Mouse (Mus musculus) lung, postnatal 4 days (tissue): ENCODE measurements at regions not wholly inside any gene's neighbourhood (a gene's known extent, or its start where the extent isn't known, plus 50 kb on each side); places are given as distances from the start of the nearest gene placed in this dataset.

Experiments
- DNase-seq, 2 experiments: peaks; one replicate each; pipeline ENCODE4 v3.0.0; 2021

DNA sequence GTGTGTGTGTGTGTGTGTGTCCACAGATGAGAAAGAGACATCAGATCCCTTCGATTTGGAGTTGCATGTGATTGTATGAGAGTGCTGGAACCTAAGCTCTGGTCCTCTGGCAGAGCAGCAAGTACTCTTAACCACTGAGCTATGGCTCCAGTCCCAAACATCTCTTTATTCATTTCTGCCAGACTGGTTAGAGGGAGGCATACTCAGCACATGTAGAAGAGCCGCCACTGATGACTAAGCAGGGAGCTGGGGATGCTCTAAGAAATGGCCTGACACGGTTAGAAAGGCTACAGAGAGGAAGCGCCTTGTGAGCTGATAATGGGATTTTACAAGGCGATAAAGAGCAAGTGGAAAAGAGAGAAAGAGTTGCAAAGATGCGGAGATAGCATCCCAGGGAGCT is 287.3 kb upstream of the Castor2 start:
- no peak for DNase-seq

DNA sequence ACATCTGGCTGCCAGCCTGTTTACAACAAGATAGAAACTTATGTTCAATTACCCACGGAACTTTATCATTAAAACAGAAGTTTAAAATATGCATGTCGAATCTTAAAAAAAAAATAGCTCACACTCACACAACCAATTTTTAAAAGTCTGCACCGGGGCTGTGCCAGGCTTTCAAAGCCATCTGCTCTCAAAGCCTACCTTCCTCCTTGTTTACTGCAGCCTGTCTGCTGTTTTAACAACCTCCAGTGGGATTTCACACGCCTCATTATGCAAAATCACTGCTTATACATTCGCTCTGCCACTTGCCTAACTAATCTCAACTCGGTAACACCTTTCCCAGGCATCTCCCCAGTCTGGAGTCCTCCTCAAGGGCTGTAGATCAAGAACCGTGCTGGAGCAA is 292.6 kb upstream of the Castor2 start:
- no peak for DNase-seq

DNA sequence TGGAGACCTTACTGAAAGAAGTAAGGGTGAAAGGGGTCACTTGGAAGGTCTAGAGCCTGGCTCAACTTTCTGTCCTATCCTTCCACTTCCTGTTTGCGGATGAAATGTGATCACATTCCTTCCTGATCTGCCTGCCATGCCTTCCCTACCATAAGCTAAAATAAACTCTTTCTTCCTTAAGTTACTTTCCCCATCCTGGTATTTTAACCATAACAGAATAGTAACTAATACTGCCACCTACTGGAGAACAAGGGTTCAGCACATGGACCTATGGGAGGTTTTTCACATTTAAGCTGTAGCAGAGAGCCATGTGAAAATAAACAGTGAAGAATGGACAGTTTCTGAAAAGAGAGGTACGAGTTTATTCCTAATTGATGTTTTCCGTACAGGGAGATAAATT is 297.5 kb upstream of the Castor2 start:
- no peak for DNase-seq

DNA sequence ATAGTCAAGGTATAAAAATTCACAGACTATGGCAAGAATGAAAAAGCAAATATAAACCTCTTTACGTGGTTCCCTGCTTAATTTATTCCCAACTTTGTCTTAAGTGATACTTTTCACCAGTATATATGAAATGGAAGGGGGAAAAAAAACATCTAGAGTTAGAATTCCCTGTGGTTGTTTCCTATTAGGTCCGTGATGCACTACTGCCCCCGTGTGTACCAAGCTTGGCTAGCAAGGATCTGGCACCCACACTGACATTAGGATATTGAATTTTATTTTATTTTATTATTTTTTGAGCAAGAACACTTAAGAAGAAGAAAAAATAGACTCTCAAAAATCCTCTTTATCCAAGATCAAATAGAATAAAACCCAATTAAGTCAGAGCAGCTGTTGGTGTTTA is 303.9 kb upstream of the Castor2 start:
- peak in 1 of 2 experiments; percentile 19 for DNase-seq

DNA sequence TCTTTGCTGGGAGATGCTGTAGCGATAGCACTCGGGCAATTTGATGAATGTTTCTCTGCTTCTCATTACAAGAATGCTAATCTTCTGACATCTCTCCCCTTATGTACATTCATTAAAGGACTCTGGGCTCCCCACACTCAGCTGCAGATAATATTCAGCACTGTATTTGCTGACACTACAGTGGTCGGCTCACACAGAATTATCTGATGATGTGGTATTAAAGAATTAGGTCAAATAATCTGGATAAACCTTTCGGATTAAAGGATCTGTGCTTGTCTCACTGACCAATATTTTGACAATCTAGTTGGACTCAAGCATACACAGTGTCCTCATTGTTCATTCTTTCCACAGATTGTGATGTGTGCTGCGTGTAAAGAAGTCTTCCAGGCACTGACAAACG is 308.8 kb upstream of the Castor2 start:
- no peak for DNase-seq

DNA sequence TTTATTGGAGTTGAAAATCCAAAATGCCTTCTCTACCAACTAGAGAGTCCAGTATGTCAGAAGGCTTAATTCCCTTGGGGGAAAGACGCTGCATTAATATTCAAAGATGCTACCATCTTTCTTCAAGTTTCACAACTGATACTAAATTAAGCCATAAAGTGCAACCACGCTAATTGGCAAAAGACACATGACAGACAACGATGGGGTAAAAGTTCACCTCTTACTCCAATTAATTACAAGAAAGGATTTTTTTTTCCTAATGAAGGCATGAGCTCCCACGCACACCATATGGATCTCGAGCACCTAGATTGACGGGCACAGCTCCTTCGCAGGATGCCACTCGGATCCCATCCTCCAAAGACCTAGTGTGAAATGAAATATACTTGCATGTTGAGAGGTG is 311.5 kb upstream of the Castor2 start:
- DNase-seq, result no peak

DNA sequence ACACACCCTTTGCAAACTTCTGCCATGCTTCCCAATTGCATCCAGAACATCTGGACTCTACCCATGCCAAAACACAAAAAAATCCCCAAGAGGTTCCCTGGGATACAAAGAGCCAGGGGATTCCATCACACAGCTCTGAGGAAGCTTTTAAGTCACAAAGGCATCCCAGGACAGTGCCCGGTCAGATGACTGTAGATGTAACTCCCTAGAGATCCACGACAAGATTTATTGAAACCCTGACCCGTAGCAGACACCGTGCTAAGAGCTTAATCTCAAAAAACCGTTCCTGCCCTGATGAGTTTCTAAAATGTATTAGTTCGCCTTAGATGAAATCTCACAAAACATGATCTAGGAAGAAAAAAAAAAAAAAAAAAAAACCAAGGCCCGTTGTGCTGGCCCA is 312.0 kb upstream of the Castor2 start:
- no peak for DNase-seq

DNA sequence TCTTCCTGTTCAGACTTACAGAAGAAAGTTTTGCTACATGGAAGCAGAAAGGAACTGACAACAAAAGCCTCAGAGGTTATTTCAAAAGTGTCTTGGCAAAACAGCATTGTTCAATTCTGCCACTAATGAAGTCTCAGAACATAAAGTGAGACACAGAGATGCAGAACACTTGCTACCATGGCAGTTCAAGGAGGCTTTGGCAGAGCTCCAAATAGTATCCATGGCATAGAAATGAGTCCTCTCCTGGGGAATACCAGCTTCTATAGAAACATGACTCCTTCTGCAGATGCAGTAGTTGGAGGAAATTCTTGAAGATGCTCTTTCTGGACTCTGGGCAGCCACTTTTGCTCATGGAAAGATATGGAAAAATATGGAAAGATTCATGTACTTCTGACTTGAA is 322.9 kb upstream of the Castor2 start:
- no peak for DNase-seq

DNA sequence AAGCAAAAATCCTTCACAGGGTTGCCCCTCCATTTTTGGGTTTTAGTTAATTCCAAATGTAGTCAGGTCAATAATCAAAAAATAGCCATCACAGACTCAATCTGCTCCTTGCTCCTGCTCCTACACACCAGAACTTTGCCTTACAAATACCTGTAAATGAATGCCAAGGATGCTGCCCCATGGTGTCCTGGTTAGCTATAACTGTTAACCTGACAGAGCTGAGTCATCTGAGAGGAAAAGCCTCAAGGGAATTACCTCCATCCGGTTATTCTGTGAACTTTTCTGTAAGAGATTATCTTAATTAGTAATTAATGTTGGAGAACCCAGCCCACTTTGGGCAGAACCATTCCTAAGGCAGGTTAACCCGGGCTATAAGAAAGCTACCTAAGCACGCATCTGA is 325.4 kb upstream of the Castor2 start:
- DNase-seq, result no peak

DNA sequence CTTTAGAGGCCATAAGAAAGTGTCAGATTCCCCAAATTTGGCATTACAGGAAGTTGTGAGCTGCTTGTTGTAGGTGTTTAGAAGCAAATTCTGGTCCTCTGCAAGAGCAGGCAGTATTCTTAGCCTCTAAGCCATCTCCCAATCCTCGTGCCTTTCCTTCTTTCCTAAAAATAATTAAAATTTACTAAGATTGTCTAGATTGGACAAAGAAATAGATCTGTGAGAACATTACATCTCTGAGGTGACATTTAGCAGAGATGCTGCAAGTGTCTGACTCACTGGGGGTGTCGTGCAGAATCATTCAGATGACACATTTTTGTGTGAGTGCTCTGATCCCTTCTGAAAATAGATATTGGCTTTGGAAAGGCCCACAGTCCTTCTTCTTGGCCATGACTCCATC is 330.7 kb upstream of the Castor2 start:
- DNase-seq, result no peak

DNA sequence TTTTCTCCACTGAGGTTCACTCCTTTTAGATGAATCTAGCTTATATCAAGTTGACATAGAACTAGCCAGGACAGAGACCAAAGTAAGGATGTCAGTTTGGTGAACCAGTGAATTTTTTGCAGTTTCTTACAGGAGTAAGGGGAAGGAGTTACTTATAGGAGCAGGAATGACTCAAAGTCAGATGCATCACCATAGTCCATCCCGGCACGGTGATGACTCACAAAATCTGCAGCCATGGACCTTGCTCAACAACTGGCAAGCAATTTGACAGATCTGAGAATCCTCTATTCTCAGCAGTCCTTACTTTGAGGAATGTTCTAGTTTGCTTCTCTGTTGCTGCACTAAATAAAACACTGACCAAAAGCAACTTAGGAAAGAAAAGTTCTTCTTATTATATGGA is 341.7 kb upstream of the Castor2 start:
- no peak for DNase-seq

DNA sequence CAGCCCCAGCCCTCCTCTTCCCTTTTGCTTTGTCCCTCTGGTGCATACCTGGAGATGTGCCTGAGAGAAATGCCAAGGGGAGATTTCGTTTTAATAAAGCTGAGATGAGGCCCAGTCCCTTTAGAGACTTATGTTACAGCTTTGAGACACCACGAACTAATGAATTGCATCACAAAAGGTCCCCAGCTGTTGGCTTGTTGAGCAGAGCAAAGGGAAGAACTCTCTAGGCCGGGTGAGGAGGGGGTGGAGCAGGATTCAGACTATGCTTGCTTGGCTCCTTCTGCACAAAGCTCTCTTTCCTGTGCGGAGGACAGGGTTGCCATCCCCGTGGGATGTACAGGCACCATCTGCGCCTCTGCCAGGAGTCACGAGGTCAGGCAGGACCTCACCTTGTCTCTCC is 345.3 kb upstream of the Castor2 start:
- peak in 1 of 2 experiments; percentile 20 for DNase-seq

DNA sequence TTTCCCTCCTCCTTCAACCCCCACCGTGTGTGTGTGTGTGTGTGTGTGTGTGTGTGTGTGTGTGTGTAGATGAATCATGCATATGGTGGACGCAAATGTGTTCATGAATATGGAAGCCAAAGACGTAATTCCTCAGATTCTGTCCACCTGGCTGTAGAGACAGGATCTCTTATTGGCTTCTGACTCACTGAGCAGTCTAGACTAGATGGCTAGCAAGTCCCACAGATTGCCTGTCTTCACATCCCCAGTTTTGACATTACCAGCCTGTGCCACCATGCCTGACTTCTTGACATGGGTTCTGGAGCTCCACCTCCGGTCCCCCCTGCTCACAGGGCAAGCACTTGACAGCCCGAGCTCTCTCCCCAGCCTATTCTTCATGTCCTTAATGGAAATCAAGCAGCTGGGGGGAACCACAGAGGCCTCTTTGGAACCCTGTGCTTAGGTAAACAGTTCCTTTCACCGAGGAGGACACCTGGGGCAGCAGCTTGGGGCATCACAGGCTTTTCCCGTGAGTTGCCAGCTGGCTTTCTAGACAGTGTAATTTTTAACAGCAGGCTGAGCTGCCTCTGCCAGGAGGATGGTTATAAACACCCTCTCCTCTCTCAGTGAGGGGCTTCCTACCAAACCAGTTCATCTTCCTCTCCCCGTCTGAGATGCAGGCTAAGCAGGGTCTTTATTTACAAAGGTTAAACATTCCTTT is 345.9 kb upstream of the Castor2 start:
- DNase-seq, result no peak

DNA sequence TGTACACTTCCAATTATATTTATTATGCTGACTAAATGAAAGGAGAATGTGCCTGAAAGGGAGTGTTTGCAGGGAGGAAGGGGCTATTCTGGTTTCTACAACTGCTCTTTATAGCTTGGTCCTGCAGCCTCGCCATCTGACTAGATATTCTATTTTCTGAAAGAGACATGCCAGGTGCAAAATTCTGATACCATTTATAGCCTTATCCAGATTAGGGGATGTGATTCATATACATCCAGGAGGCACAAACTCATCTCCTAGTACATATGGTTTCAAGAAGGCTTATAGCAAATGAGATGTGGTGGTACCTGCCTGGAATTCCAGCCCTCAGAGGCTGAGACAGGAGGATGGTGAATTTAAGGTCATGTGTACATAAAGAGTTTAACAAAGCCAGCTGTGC is 352.6 kb upstream of the Castor2 start:
- DNase-seq, result no peak

DNA sequence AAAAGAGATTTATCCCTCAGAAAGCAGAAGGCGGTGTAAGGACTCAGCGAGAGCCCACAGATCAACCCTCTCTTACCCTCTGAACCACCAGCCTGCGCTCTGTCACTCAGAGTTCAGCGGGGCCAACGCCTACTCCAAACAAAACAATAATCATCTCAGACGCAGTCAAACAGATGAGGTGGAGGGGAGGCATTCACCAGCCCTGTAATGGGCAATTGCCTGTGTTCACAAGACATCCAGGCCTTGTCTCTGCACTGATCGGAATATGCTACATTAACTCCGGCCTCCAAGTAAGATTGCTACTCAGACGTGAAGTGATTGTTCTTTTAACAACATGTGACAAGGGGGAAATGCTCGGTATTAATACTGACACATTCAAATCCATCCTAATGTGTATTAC is 353.1 kb upstream of the Castor2 start:
- peak in 1 of 2 experiments; percentile 23 for DNase-seq

DNA sequence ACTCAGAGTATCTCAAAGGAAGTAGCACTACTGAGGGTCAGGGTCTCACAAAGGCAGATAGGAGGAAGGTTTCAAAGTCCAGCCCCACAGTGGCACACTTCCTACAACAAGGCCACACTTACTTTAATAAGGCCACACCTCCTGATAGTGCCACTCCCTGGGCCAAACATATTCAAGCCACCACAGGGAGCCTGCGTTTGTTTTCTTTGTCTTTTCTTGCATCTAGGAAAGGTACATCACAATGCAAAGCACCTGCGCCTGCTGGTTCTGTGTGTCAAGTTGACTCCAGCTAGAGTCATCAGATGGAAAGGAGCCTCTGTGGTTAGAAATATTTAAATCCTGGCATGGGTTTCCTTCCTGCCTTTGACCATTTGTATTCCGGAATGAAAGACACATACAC is 355.4 kb upstream of the Castor2 start:
- no peak for DNase-seq

DNA sequence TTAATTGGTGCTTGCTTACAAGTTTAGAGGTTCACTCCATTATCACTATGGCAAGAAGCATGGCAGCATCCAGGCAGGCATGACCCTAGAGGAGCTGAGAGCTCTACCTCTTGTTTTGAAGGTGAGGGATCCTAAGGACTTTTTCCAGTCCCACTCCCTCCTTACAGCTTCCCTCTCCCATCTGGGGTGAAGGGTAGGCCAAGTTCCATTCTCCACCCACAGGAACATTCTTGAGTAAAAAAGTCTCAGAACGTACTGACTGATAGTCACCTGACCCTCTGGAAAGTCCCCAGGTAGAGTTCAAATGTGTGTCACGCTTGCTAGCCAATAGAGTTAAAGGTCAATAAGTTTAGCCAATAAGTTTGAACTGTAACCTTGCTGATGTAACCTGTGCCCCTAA is 355.9 kb upstream of the Castor2 start:
- no peak for DNase-seq

DNA sequence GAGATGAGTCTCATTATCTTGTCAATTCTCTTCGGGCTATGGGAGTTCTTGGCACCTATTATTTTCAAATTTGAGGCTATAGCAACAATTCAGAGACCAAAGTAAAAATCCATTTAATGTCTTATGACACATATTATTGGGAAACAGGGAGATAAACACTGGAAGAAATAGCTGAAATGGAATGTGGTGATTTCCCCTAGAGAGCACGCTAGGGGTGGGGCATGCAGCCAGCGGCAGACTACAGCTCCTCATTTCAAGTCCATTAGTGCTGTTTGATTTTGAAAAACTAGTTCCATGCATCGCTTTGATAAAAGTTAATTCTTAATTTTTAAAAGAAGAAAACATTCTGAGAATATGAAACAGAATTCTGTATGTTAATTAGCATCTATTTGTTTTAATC is 367.6 kb upstream of the Castor2 start:
- peak in 1 of 2 experiments; percentile 60 for DNase-seq

DNA sequence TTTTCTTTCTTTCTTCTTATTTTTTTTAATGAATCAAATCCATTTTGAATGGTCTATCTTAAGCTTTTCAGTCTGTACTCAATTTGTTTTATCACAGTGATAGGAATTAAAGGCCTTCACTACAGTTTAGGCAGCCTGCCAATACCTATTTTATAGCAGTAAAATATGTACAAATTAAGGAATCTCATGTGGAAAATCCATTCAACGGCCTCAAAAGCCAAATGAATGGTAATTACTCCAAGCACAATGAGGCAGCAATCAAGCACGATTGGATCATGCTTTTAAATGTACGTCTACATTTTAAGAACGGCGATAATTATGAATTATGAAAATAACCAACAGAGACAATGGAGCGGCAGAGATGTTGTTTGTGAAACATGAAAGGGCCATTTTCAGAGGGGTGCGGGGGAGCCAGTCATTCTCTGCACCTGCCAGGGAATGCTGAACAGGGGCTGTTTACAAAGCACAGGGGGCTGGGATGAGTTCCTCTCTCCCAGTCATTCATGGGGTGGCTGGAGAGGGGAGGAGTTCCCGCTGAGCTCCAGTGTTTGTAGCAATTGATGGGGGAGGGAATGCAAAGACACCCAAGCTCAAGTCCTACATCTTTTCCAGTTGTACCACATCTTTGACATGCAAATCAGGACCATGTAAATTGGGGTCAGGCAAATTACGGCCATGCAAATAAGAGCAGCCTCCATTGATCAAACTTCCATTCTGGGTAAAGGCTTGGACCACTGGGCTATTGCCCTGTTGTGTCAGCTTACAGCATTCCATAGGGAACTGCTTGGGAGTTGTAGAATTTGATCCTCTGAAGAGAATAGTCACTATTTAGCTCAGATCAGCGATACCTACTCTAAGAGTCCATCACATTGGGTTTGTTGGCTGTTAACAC is 381.1 kb upstream of the Castor2 start:
- DNase-seq, result no peak

DNA sequence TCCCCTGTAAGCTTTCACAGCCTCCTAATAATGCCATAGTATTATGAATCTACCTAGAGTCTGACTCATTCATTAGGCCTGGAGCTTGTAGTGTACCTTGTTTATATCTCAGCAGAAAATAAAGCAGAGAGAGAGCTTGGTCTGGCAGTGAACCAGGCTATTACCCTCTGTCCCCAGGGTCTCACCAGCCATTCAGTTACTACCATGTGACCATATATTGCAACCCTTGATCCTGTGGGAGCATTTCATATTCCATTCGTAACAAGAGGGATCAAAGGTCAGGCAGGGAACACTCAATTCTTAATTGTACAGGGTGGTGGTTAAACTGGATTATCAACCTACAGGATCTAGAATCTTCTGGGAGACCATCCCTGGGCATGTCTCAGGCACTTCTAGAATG is 383.7 kb upstream of the Castor2 start:
- no peak for DNase-seq

DNA sequence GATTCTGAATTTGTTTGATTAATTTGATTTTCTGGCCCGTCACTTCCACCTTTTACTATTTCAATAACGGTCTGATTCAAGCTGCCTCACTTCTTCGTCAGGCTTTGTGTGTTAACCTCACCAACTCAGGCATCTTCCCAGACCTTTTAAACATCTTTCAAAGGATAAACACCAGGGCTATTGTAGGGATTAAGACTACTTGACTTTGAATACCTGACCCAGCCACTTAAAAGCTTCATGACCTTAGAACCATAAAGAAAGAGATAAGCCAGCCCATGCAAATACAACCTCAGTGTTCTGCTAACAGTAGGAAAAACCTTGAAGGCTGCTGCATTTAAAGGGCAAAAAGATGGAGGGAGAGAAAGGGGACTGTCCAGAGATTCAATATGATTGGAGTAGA is 386.9 kb upstream of the Castor2 start:
- no peak for DNase-seq

DNA sequence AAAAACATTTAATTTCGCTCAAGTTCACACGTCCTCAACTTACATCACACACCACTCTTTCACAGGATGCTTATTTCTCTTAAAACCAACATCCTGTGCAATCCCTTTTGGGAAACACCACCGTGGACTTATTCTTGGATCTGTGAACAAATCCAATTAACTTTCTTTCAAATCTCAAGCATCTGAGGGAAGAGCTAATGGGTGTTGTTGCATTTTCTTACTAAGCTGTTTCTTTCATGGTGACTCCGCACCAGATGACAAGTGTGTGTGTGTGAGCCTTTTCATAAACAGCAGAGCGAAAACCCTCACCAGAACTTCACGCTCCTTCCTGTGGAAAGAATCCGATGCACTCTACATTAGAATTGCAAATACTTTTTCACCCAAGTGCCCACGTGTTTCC is 390.6 kb upstream of the Castor2 start:
- DNase-seq, result no peak

DNA sequence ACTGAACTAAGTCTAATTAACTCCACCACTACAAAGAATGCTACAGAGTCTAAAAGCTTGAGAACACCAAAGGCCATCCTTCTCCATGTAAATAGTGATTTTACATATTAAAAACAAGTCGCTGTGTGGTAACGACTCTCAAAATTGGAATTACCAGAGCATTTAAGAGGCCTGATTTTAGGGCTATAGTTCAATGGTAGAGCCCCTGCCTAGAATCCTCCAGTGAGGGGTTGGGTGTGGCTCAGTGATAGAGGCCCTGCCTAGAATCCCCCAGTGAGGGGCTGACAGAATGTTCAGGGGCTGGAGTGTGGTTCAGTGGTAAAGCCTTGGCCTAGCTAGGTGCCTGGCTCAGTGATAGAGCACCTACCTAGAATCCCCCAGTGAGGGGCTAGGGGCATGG is 413.3 kb upstream of the Castor2 start:
- no peak for DNase-seq

DNA sequence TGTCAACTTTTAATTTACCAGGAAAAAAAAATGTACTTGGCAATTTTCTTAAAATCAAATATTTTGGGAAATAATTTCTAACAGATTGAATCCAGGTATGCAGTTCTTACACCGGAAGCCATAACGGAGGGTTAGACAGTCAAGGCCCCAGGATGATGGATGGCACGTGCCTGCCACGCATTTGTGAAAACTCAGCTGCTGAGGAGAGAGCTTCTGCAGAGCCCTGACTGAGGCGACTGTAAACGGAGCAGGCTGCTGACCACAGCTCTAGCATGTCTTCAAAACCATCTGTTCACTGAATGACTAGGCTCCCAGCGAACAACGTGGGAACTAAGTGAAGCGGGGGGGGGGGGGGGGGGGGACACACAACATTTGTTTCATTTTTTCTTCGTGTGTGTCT is 416.5 kb upstream of the Castor2 start:
- no peak for DNase-seq
